Mouse (Mus musculus) heart, postnatal 10 days (tissue): ENCODE data around the gene Laptm5. TPM values are rescaled to one million over a fixed set of nuclear protein-coding genes. Genes with fewer than 3 reads are reported as not detected.

Experiments
- DNase-seq, 2 experiments: peaks; one replicate each; pipeline ENCODE4 v3.0.0; 2021
- intact Hi-C: fragments of 180-260 bp; cut with DNase I; formaldehyde crosslinking; loops from one replicate; pipeline ENCODE4 v1.15.1; 2025
- total RNA-seq, 2 experiments: library from RNA; stranded (reverse); gene quantifications; 2 replicates each; pipeline ENCODE4 v1.2.3; 2021

Laptm5 gene
- total RNA-seq, 2 experiments from 2014 or later = 13.9 to 16.9 TPM

GRCm38 (mm10) chr4:130896372-130896771, 16.6 kb upstream of the Laptm5 start:
- intact Hi-C loops = loop anchor here (1.0 kb wide), 1 partner anchor 51 kb away; no protein-coding TSS in a partner anchor
- DNase-seq = peak; percentile 58 to 74

- no peak for DNase-seq
- intact Hi-C loops = no loop called here
Observed at GRCm38 (mm10) chr4:130899383-130899781, 13.5 kb upstream of the Laptm5 start.

DNA sequence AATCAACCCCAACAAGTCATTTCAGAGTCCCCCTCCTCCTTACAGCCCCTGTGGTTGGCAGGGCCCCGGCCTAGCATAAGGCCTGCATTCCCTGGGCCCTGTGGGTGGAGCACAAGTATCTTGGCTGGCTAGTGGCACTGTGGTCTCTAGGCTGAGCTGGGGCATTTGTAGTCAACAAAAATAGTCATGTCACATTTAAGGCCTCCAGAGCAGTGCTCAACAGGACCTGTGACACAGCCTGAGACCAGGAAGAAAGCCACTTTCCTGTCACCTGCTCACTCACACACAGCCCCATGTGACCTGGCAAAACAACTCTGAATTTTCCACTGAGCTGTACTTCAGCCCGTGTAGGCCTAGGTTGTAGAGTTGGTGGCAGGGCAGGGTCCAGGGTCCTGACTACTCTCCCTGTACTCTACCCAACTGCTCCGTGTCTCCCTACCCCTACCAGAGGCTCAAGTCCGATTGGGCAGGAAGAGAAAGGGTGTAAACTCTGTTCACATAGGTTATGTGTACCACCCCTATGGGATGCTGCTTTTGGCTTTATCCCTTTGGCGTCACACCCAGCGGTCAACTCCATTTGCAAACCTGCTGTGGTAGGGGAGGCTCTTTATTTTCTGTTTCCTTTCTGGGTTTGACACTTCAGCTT, 13.0 kb upstream of the Laptm5 start:
- intact Hi-C loops = no loop called here

DNA sequence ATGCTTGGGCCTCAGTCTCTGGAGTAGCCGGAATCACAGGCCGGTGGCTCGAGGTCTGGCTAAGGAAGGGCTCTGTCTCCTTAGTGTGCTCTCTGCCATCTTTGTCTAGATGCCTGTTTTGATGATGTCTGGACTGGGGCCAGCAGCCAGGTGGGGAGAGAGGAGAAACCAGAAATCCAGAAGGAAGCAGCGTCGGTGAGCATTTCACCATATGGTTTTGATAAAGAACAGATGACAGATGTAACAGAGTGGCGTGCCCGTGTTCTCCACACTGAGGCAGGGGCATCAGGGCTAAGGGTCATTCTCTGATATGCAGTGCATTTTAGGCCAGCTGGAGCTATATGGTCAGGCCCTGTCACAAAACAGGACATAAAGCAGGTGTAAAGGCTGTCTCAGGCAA, 12.2 kb upstream of the Laptm5 start:
- intact Hi-C loops = no loop called here
- DNase-seq = no peak

More for the DNA sequence above, 13.0 kb upstream of the Laptm5 start:
- DNase-seq = peak; percentile 39 to 55

DNA sequence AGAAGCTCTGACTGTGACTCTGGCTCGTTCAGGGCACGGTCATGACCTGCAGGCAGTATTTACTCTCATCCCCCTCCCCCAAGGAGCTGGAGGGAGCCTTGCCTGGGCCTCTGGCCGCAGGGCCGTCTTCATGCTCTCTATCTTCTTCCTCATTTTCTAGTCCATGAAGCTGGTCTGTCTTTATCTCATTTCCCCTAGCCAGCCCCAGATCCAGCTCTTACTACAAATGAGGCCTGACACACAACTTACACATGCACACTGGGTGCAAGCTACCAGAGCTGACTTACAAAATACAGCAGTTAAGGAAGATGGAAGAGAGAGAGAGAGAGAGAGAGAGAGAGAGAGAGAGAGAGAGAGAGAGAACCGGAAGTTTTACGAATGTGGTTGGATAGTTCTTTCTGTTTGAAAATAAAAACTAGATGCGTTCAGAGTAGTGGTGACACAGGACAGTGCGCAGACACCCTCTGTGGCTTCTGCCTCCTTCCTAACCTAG, 10.6 kb upstream of the Laptm5 start:
- no peak for DNase-seq
- intact Hi-C loops = no loop called here

GRCm38 (mm10) chr4:130905025-130905424, 7.9 kb upstream of the Laptm5 start:
- intact Hi-C loops = no loop called here
- DNase-seq = no peak

DNA sequence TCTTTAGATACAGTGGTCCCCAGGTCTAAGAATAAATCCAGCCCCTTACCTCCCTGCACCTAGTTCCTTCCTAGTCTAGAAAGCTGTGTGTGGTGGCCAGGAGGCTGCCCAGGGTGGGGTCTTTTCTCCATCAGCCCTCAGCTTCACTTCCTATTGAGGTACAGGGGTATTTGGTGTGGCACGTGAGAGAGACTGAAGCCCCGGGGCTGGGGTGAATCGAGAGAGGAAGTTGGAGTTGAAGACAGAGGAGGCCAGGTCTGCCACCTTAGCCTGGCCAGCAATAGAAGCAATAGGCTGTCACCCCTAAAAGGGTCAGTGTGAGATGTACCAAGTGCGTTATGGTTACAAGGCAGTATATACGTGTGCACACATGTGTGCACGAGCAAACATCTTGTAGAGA, 7.0 kb upstream of the Laptm5 start:
- intact Hi-C loops = no loop called here
- DNase-seq = no peak

DNA sequence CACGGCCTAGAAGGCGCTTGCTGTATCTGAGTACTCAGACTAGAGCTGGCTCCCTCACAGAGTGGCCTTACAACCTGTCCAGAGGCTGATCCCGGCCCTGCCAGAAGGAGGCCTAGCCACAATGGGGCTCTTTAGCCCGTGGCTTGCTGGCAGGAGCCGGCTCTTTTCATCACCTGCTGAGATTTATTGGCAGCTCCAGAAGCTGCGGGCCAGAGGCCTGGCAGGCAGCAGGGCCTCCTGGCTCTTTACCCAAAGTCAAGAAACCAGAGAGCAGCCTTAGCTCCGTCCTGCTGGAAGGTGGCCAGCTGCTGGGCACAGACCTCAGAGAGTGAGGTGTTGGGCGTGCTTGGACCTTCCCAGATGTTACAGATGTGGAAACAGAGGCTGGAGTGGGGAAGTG, 6.6 kb upstream of the Laptm5 start:
- intact Hi-C loops = no loop called here
- DNase-seq = peak; percentile 56 to 67

GRCm38 (mm10) chr4:130907200-130908069, 5.5 kb upstream of the Laptm5 start:
- intact Hi-C loops = no loop called here

GRCm38 (mm10) chr4:130908133-130908532, 4.8 kb upstream of the Laptm5 start:
- intact Hi-C loops = no loop called here
- no peak for DNase-seq

More at GRCm38 (mm10) chr4:130907200-130908069, 5.5 kb upstream of the Laptm5 start:
- DNase-seq = no peak

DNA sequence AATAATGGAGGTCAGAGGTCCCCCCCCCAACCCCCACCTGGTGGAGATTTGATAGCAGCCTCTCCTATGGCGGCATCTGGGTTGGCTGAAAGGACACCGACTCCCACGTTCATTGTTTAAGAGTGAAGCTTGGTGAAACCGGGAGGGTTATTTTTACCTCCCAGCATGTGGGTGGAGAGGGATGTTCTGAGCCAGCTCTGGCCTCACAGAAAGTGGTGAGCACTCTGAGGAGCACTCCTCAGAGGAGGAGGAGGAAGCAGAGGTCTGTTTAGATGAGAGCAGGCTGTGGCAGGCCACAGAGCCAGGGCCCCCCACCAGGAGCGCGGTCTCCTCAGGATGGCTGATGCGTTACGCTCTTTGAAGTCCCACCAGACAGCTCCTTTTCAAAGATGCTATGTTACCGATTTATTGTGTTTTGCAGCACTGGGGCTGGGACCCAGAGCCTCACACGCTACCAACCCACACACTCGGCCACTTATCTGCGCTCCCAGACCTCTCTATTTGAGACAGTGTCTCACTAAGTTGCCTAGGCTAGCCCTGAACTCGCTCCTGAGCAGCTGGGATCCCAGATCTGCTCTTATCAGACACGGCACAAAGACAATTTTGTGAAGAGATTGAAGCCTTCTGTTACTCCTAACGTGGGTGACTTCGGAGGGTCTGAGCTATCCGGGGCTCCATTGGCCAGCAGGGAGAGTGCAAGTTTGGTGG, 3.6 kb upstream of the Laptm5 start:
- intact Hi-C loops = no loop called here
- no peak for DNase-seq

DNA sequence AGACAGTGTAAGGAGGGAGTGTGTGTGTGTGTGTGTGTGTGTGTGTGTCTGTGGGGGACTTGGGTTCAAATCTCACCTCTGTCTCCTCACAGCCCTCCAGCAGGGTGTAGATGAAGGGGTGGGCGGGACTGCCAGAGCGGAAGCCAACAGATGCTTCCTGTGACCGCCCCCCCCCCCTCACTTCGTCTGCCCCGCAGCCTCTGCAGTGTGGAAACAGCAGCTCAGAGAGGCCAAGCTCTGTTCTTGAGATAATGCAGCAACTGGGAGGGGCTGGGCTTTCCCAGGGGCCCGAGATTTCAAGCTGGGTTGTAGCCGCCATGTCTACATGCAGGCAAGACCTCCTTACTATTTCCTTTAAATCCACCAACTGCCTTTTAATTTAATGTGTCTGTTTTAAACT, 2.3 kb upstream of the Laptm5 start:
- no peak for DNase-seq
- intact Hi-C loops = no loop called here

DNA sequence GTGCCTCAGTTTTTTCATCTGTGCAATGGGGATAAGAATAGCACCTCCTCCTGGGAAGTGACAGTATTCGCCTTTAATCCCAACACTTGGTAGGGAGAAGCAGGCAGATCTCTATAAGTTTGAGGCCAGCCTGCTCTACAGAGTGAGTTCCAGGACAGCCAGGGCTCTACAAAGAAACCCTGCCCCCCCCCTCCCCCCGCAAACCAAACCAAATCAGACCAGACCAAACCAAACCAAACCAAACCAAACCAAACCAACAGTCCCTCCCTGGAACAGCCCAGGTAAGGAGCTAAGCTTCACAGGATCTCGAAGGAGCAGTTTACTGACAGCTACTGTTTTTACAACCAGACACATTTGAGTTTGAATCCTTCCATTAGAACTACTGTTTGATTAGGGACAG, 299 bp upstream of the Laptm5 start:
- DNase-seq = no peak
- intact Hi-C loops = no loop called here

DNA sequence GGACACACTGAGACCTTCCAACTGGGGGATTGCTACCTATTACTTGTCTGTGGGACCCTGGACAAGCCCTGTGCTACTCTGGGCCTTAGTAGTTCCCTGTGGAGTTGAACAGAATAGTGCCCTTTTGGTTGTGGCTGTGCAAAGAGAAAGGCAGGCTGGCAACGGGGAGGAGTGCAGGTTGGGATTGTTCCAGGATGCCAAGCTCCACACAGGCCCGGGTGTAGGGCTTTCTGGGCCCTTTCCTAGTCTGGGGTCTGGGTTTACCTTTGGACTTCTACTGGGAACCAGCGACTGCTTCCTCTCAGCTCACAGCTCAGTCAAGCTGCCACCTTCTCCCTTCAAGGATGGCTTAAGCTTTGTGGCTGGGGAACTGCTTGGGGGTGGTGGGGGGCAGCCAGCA, 586 bp downstream of the Laptm5 start:
- DNase-seq = no peak
- intact Hi-C loops = no loop called here

DNA sequence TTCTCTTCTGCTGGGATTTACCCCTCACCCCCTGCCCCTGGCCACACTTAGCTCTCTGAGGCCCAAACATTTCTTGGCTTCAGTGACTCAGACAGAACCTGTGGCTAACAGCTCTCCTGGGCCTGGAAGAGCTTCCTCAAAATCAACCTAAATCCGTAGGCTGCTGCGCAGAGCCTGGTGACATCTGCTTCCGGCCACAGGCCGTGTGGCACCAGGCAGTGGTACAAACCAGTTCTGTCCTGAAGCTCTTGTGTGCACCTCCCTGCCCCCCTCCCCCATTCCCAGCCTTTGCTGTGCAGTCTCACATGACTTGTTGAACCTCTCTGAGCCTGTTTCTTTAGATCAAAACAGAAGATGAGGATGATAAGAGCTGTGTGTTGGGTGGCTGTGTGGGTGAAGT, 1.1 kb downstream of the Laptm5 start:
- no peak for DNase-seq
- intact Hi-C loops = no loop called here

- DNase-seq = no peak
- intact Hi-C loops = no loop called here
Observed at GRCm38 (mm10) chr4:130914527-130914926, 1.6 kb downstream of the Laptm5 start.

DNA sequence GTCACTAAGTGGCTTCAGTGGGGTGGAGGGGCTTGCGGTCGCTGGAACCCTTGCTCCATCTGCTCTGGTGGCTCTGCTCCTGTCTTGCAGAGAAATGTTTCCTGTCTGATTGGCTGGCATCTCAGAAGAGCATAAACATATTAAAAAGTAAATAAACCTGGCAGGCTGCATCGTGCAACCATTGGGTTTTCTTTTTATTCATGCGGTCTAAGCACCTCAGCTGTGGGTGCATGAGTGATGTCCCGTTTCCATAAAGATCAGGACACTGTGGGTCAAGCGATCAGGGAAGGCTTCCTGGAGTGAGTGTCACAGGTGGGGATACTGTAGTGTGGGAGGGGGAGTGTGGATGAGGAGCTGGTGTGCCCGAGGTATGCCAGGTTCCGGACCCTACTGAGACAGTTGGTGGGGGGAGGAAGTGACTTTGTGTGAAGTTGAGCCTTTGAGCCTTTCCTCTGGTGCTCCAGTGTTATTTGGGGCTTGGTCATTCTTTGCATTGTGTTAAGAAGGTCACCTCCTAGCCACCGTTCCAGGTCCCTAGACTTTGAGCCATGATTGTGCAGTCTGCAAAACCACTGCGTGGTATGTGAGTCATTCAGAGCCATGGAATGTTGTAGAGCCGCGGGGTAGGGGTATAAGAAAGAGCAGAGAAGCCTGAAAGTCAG, 2.2 kb downstream of the Laptm5 start:
- DNase-seq = no peak
- intact Hi-C loops = no loop called here

DNA sequence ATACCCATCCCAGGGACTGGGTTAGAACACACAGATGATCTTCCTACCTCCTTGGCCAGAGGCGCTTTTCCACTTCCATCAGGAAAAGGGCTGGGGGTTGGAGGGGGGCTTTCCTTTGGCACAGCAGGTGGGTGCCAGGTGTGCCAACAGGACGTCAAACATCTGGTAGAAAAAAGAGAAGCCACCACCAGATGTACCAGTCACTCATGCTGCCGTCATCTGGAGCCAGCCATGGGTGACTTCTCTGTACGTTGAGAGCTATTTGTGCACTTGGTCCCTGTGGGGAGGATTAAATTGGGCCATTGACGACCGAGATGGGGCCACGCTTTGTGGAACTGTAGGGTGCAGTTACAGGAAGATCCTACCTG, 2.7 kb downstream of the Laptm5 start:
- no peak for DNase-seq
- intact Hi-C loops = no loop called here

DNA sequence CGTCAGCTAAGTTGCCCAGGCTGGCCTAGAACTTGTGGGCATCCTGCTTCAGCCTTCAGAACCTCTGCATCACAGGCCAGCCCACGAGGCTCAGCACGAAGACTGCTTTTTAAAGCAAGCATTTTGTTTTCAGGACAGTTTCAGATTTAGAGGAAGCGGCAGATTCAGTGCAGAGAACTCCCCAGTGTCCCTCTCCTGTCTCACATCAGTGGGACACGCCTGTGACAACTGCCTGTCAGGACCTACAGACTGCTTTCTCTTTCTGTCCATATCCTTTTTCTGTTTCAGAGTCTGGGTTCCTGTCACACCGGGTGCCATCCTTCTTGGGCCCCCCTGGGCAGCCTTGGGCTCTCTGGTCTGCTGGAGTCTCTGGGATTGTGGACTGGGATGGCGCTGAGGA, 3.7 kb downstream of the Laptm5 start:
- no peak for DNase-seq
- intact Hi-C loops = no loop called here

- no peak for DNase-seq
Observed at GRCm38 (mm10) chr4:130917564-130917963, 4.6 kb downstream of the Laptm5 start.

More at GRCm38 (mm10) chr4:130917564-130917963, 4.6 kb downstream of the Laptm5 start:
- intact Hi-C loops = no loop called here
